Mouse (Mus musculus): ENCODE measurements around the gene Pdik1l. TPM values are rescaled to one million over a fixed set of nuclear protein-coding genes. Genes with fewer than 3 reads are reported as not detected.
A peak's percentile ranks its signal among the peaks of the same experiment; 100 is the strongest.

Pdik1l gene
- polyA plus RNA-seq, 1 experiment from 2014 or later = 35.7 TPM

DNA sequence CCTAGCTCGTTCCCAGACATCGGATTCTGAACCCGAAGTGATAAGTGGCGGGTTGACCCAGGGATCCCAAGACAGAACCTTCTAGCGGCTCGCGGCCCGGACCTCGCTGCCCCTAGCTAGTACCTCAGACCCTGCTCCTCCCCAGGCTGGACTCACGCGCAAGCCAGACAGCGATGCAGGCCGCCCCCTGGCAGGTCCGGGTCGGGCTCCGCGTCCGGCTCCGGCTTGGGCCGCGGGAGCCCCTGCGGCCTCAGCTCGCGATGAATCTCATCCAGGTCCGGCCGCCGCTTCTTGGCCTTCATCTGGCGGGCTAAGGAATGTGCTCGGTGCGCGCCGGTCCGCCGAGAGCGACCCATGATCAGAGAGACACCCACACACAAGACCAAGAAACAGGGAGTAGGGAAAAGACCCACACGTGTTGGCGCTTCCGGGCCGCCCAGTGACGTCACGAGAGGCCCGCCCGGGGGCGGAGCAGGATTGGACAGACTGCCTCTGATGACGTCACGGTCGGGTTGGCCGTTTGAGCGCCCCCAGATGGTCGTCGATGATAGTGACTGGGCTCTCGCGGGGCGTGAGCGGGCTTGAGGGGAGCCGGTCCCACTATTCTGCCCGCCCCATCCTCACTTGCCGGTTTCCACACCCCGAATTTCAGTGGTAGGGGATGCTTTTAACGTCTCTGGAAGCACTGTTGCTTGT, 42.4 kb downstream of the Pdik1l start, which contains the start of gene Zfp593:
Gene Zfp593 (minus strand): TSS at position 445 of the 696 bp plus-strand sequence.
- Histone ChIP-seq H3K4me2 (peak within 1 kb of the TSS; percentile 75), H3K4me3 (peak within 1 kb of the TSS; percentile 63), H3K4me1 (replicated peaks) (peaks cover 43% of the 10 kb centered on the region), H3K9ac (peak within 1 kb of the TSS; percentile 62), H3K36me3 (no peaks in the 10 kb centered on the region), H3K27me3 (peaks cover 19% of the 10 kb centered on the region), H3K9me3 (no peaks in the 10 kb centered on the region), H3K27ac (replicated peaks) (peak within 1 kb of the TSS; percentile 43; the same call in 1 of the 2 replicates)
- peak; percentile 78 for ATAC-seq (ENCODE audit: low FRiP score, low read depth)
- WGBS = under 1% methylated on average over 54 of the region's 60 CpGs

DNA sequence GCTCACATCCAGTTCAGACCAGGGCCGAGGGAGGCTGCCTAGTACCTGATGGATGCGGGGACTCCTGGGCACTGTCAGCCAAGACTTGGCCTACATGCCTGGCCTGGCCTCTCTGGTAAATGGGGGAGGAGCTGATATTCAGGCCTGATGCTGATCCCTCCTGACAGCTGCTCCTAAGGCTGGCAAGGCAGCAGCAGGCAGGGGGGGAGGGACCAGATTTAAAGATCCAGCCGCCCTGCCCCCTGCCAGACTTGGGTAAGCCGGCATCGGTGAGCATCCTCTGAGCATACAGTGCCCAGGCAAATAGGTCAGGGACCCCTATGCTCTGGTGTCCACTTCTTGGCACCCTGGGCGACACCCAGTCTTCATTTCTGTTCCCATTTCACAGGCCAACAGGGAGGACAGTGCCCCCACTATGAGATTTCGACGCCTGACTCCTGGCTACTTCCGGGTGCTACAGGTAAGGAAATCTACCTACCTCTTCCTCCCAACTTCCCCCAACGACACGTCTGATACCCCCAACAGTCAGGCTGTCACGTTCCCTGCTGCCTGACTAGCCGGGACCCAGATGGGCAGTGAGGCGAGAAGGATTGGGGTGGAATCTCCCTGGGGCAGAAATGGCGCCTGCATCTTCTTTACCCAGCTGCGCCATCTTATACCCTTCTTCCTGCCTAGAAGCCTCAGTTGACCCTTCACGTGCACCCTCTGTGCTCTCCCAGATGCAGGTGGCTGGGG, 44.0 kb downstream of the Pdik1l start, which contains the start of gene E130218I03Rik:
Gene E130218I03Rik (plus strand): TSS at position 147 of the 735 bp plus-strand sequence.
- Histone ChIP-seq H3K4me2 (peak within 1 kb of the TSS; percentile 75), H3K4me3 (peak within 1 kb of the TSS; percentile 63), H3K4me1 (replicated peaks) (peaks cover 32% of the 10 kb centered on the region), H3K9ac (no peak within 1 kb of the TSS), H3K27ac (replicated peaks) (no peak within 1 kb of the TSS), H3K27me3 (peaks cover 22% of the 10 kb centered on the region), H3K36me3 (no peaks in the 10 kb centered on the region), H3K9me3 (no peaks in the 10 kb centered on the region)
- ATAC-seq (ENCODE audit: low FRiP score, low read depth) = no peak
- WGBS = 91% methylated on average over 17 of the region's 17 CpGs

DNA sequence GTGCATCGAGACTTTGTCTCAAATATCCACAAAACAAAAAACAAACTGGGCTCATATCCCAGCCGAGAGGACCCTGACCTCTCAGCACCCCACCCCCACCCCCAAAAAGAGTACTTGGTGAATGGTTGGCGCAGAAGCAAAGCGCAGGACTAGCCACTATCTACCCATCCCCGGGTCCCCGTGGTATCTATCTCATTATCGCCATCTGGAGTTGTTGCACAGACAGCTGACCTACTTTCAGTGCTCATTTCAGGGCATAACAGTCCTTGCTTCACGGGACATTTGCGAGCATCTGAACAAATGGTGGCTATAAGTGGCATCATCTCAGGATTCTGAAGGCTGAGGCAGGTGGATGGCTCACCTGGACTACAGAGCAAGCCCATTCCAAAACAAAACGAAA, 49.0 kb downstream of the Pdik1l start:
- Histone ChIP-seq H3K27me3 (peaks cover 18% of the 10 kb centered on the region), H3K4me3 (no peak overlapping the region), H3K9ac (no peak overlapping the region), H3K36me3 (no peaks in the 10 kb centered on the region), H3K4me1 (replicated peaks) (peaks cover 13% of the 10 kb centered on the region), H3K27ac (replicated peaks) (no peak overlapping the region), H3K9me3 (no peaks in the 10 kb centered on the region), H3K4me2 (peak overlapping the region; percentile 39)
- ATAC-seq (ENCODE audit: low FRiP score, low read depth) = 0 out of 2 replicates have a peak, but pooled peaks have one; percentile 20
- 13% methylated on average over 10 of the region's 10 CpGs for WGBS

DNA sequence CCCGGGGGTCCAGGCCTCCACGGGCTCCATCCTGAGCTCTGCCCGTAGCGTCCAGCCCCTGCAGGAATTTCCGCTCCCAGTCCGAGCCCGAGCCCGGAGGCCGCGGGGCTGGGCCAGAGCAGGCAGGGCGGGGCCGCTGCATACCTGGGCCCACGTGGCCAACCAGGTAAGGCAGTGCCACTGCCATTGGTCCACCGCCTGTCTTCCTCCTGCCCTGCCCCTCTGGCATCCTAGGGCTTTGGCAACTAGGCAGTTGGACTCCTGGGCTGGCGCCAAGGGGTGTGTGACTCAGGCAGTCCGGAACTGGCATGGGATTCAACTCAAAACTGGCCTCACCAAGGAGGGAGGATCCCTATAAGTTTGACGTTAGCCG, 49.4 kb downstream of the Pdik1l start, which contains the start of gene Cnksr1:
Gene Cnksr1 (minus strand): TSS at position 121 of the 373 bp plus-strand sequence.
- WGBS = 5% methylated on average over 18 of the region's 18 CpGs
- Histone ChIP-seq H3K27me3 (peaks cover 18% of the 10 kb centered on the region), H3K27ac (replicated peaks) (no peak within 1 kb of the TSS), H3K4me1 (replicated peaks) (peaks cover 12% of the 10 kb centered on the region), H3K4me3 (no peak within 1 kb of the TSS), H3K9ac (no peak within 1 kb of the TSS), H3K36me3 (no peaks in the 10 kb centered on the region), H3K9me3 (no peaks in the 10 kb centered on the region), H3K4me2 (peak within 1 kb of the TSS; percentile 39)
- ATAC-seq (ENCODE audit: low FRiP score, low read depth) = peak; percentile 42; the same call in 1 of the 2 replicates

DNA sequence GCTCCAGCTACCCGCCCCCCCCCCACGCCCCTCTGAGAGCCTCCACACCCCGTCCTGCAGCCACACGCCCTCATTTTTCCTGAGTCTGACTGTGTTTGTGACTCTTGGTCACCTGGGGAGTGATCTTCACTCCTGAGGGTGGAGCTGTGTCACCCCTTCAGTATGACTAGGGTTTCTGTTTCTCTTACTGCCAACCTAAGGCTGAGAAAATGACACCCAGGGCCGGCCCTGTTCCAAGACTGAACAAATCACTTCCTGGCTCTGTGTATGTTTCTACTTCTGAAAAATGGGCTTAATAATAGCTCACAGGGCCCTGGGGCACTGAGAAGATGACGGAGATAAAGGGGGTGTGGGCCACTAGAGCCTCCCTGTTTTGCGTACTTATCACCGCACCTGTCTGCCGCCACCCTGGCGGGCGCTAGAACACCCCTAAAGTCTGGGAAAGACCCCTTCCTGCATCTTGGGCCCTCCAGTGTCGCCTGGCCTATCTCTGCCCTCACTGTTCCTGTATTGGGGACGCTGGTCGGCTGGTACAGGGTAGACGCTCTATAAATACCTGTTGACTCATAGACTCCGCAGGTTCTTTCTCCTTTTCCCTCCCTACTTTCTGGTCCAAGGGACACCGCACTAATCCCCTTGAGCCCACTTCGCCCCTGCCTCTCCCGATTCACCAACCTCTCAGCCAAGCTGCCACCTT, 50.0 kb downstream of the Pdik1l start:
- Histone ChIP-seq H3K27me3 (peaks cover 18% of the 10 kb centered on the region), H3K4me1 (replicated peaks) (peaks cover 12% of the 10 kb centered on the region), H3K9ac (no peak overlapping the region), H3K4me3 (no peak overlapping the region), H3K27ac (replicated peaks) (no peak overlapping the region), H3K4me2 (peak overlapping the region; percentile 39), H3K9me3 (no peaks in the 10 kb centered on the region), H3K36me3 (no peaks in the 10 kb centered on the region)
- 25% methylated on average over 19 of the region's 19 CpGs for WGBS
- no peak for ATAC-seq (ENCODE audit: low FRiP score, low read depth)

DNA sequence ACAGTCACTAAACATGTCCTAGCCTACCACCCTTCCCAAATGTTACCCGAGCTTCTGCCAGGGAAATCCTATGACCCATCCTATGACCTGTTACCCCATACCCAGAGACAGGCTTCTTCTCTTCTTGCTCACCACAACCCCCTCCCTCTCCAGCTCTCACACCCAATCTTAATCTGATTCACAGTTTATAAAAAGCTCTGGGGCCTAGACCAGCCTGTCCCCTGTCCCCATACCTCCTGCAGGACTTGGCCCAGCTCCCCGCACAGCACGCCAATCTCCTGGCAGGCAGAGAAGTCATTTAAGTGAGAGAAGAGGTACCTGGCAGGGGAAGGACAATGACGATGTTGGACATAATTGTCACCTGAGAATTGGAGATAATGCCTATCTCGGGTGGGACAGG, 52.8 kb downstream of the Pdik1l start:
- no peak for ATAC-seq (ENCODE audit: low FRiP score, low read depth)
- H3K9ac ChIP-seq = no peak overlapping the region
- WGBS = 80% methylated on average over 5 of the region's 5 CpGs

DNA sequence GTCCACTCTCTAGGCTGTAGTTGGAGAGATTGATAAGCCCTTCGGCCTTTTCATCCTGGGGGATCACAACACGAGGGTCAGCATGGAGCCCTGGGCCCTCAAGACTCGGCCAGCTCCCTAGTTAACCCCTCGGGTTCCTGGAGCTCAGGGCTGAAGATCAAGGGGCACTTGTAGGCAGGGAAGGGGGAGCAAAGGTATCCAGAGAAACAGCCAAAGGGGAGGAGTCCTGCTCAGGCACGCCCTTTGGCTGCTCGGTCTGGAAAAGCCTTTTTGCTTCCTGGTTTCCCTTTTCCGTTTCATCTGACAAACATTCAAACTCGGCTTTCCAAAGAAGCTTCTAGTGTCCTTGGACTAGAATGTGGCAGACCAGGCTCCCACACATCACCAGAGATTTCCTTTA, 57.3 kb downstream of the Pdik1l start:
- WGBS = 48% methylated on average over 8 of the region's 8 CpGs
- Histone ChIP-seq H3K36me3 (no peaks in the 10 kb centered on the region), H3K9me3 (no peaks in the 10 kb centered on the region), H3K9ac (no peak overlapping the region), H3K4me1 (replicated peaks) (no peaks in the 10 kb centered on the region), H3K27me3 (no peaks in the 10 kb centered on the region), H3K27ac (replicated peaks) (no peak overlapping the region), H3K4me3 (no peak overlapping the region), H3K4me2 (no peak overlapping the region)
- ATAC-seq (ENCODE audit: low FRiP score, low read depth) = no peak

More for the DNA sequence above, 52.8 kb downstream of the Pdik1l start:
- Histone ChIP-seq H3K4me2 (no peak overlapping the region), H3K27me3 (peaks cover 18% of the 10 kb centered on the region), H3K36me3 (no peaks in the 10 kb centered on the region), H3K4me3 (no peak overlapping the region), H3K9me3 (no peaks in the 10 kb centered on the region), H3K4me1 (replicated peaks) (peaks cover 12% of the 10 kb centered on the region), H3K27ac (replicated peaks) (no peak overlapping the region)

DNA sequence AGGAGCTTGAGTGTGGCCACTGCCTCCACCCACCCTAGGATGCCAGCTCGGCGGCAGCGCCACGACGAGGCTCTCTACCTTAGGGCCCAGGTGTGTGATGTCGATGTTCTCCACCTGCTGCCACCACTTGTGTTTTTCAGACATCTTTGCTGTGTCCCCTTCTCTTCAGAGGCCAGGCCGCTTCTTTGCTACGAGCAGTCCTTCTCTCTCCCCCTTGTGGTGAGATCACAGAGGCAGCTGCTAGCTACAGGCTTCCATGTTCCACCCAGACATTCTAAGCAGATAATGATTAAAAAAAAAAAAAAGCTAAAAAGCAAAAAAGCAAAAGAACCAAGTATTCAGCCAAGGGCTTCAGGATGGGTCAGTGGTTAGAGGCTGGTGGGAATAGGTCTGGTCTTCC, 60.5 kb downstream of the Pdik1l start, which contains the start of gene Catsper4:
Gene Catsper4 (minus strand): TSS at position 190 of the 400 bp plus-strand sequence.
- no peak for ATAC-seq (ENCODE audit: low FRiP score, low read depth)
- Histone ChIP-seq H3K36me3 (no peaks in the 10 kb centered on the region), H3K4me3 (no peak within 1 kb of the TSS), H3K4me1 (replicated peaks) (no peaks in the 10 kb centered on the region), H3K27me3 (no peaks in the 10 kb centered on the region), H3K9ac (no peak within 1 kb of the TSS), H3K4me2 (no peak within 1 kb of the TSS), H3K9me3 (no peaks in the 10 kb centered on the region), H3K27ac (replicated peaks) (no peak within 1 kb of the TSS)
- whole genome bisulfite sequencing = 81% methylated on average over 8 of the region's 8 CpGs

Other genes with a start within 250 kb of the Pdik1l start
- not detected in 2 replicates for gene Zfp683, start 234.1 kb downstream of the Pdik1l start, polyA plus RNA-seq (2015; fragmentation: Nextera tagmentation; extraction: Ambion mirVana)
- 4.3 and 4.6 TPM in 2 replicates for gene Crybg2, start 227.1 kb downstream of the Pdik1l start, polyA plus RNA-seq (2015; fragmentation: Nextera tagmentation; extraction: Ambion mirVana)
- gene Cd52, start 192.8 kb downstream of the Pdik1l start, polyA plus RNA-seq (2015; fragmentation: Nextera tagmentation; extraction: Ambion mirVana) = 2.3 and 9.0 TPM in 2 replicates
- gene Ubxn11, start 185.3 kb downstream of the Pdik1l start, polyA plus RNA-seq (2015; fragmentation: Nextera tagmentation; extraction: Ambion mirVana) = 17.1 and 21.3 TPM in 2 replicates
- 425 and 442 TPM in 2 replicates for gene Sh3bgrl3, start 159.1 kb downstream of the Pdik1l start, polyA plus RNA-seq (2015; fragmentation: Nextera tagmentation; extraction: Ambion mirVana)
- 18.8 and 22.1 TPM in 2 replicates for gene Cep85, start 100.8 kb downstream of the Pdik1l start, polyA plus RNA-seq (2015; fragmentation: Nextera tagmentation; extraction: Ambion mirVana)
- gene Gm7534, start 84.9 kb downstream of the Pdik1l start, polyA plus RNA-seq (2015; fragmentation: Nextera tagmentation; extraction: Ambion mirVana) = not detected in 2 replicates
- 0.13 and 0.34 TPM in 2 replicates for gene Catsper4, start 60.5 kb downstream of the Pdik1l start, polyA plus RNA-seq (2015; fragmentation: Nextera tagmentation; extraction: Ambion mirVana)
- gene Cnksr1, start 49.5 kb downstream of the Pdik1l start, polyA plus RNA-seq (2015; fragmentation: Nextera tagmentation; extraction: Ambion mirVana) = 0.10 and 0.30 TPM in 2 replicates
- 0.48 and 0.64 TPM in 2 replicates for gene E130218I03Rik, start 44.2 kb downstream of the Pdik1l start, polyA plus RNA-seq (2015; fragmentation: Nextera tagmentation; extraction: Ambion mirVana)
- gene Zfp593, start 42.3 kb downstream of the Pdik1l start, polyA plus RNA-seq (2015; fragmentation: Nextera tagmentation; extraction: Ambion mirVana) = 13.3 and 13.8 TPM in 2 replicates
- 0.52 and 0.83 TPM in 2 replicates for gene Gm30191, start 41.0 kb downstream of the Pdik1l start, polyA plus RNA-seq (2015; fragmentation: Nextera tagmentation; extraction: Ambion mirVana)
- gene Grrp1, start 33.8 kb downstream of the Pdik1l start, polyA plus RNA-seq (2015; fragmentation: Nextera tagmentation; extraction: Ambion mirVana) = 16.8 and 18.9 TPM in 2 replicates
- gene Trim63, start 27.2 kb upstream of the Pdik1l start, polyA plus RNA-seq (2015; fragmentation: Nextera tagmentation; extraction: Ambion mirVana) = 0.41 and 0.56 TPM in 2 replicates
- gene Slc30a2, start 55.3 kb upstream of the Pdik1l start, polyA plus RNA-seq (2015; fragmentation: Nextera tagmentation; extraction: Ambion mirVana) = 0.16 and 0.33 TPM in 2 replicates
- gene Extl1, start 96.0 kb upstream of the Pdik1l start, polyA plus RNA-seq (2015; fragmentation: Nextera tagmentation; extraction: Ambion mirVana) = 0.45 and 0.51 TPM in 2 replicates
- 7.6 and 8.1 TPM in 2 replicates for gene Pafah2, start 108.4 kb upstream of the Pdik1l start, polyA plus RNA-seq (2015; fragmentation: Nextera tagmentation; extraction: Ambion mirVana)
- 5,846 and 6,036 TPM in 2 replicates for gene Stmn1, start 180.4 kb upstream of the Pdik1l start, polyA plus RNA-seq (2015; fragmentation: Nextera tagmentation; extraction: Ambion mirVana)
- 30.4 and 35.2 TPM in 2 replicates for gene Paqr7, start 208.8 kb upstream of the Pdik1l start, polyA plus RNA-seq (2015; fragmentation: Nextera tagmentation; extraction: Ambion mirVana)
- 2.0 and 2.9 TPM in 2 replicates for gene Aunip, start 223.1 kb upstream of the Pdik1l start, polyA plus RNA-seq (2015; fragmentation: Nextera tagmentation; extraction: Ambion mirVana)
- gene Mtfr1l, start 247.5 kb upstream of the Pdik1l start, polyA plus RNA-seq (2015; fragmentation: Nextera tagmentation; extraction: Ambion mirVana) = 168 and 179 TPM in 2 replicates

Data from hindbrain, embryonic 15.5 days (tissue).